Mouse (Mus musculus) erythroblast, embryonic 14.5 days (primary cell): ENCODE results near the gene Olfr1138.

Experiments
- GATA1 ChIP-seq: IDR thresholded peaks from 2 replicates; pipeline ENCODE4 v1.6.1; 2012; ENCODE audit warnings: low read length, inconsistent platforms, mixed read lengths
- TAL1 ChIP-seq: IDR thresholded peaks from 3 replicates; pipeline ENCODE4 v1.6.1; 2012; ENCODE audit warnings: low read length, inconsistent platforms, mixed read lengths

DNA sequence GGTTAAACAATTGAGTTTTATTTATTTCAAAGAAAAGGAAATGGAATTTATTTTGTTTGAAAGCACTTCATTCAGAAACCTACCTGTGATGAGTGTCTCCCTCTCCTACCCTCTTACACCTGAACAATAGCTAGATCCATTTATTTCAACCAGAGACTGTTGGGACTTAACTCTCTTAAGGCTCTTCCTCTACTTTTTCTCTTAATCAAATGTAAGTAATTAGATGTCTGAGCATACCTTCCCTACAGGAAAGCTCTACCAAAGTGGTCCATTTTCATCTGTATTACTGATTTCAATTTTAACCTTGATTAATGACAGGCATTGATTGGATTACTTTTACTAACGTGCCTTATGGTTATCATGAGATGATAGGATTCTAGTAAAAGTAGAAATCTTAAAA, at the start of gene Olfr1138:
- TF ChIP-seq GATA1 (no peak), TAL1 (no peak)
